Mouse (Mus musculus): ENCODE measurements around the gene H2-Ke6. TPM values are rescaled to one million over a fixed set of nuclear protein-coding genes. Genes with fewer than 3 reads are reported as not detected.

H2-Ke6 gene
- polyA plus RNA-seq, 1 experiment from 2014 or later, result 71.9 TPM

DNA sequence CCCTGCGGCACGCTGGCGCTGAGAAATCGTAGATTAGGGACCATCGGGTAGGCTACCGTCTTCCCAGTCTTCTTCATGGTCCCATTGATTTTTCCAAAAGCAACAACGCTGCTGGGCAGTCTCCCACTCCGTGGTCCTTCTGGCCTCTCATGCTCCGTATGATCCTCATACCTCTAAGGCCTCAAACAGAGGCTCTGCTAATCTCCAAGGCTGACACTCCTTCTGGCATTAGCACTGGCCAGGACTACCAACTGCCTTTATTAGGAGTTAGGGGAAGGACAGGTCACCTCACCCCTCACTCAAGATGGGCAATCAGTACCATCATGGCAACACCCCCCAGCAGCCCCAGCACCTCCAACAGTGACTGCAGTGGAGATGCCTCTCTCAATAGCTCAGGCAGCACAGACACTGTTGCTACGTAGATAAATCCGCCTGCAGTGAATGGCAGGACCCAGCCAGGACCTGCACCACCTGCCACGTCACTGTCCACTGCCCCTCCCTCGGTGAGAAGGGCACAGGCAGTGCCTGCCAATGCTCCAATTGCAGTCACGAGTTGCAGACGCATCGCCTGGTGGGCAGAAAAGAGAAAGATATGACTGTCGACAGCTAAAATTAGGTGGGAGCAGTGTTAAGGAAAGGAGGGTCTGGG, 765 bp upstream of the H2-Ke6 start:
- Histone ChIP-seq H3K36me3 (peaks cover 15% of the 10 kb centered on the region), H3K4me2 (peak overlapping the region; percentile 92), H3K27ac (replicated peaks) (peak overlapping the region; percentile 98), H3K9me3 (no peaks in the 10 kb centered on the region), H3K4me1 (replicated peaks) (peaks cover 76% of the 10 kb centered on the region), H3K27me3 (no peaks in the 10 kb centered on the region), H3K4me3 (peak overlapping the region; percentile 63), H3K9ac (no peak overlapping the region; the same call in 1 of the 2 replicates)
- WGBS, result 40% methylated on average over 17 of the region's 17 CpGs
- no peak for ATAC-seq (ENCODE audit: low FRiP score, low read depth)

DNA sequence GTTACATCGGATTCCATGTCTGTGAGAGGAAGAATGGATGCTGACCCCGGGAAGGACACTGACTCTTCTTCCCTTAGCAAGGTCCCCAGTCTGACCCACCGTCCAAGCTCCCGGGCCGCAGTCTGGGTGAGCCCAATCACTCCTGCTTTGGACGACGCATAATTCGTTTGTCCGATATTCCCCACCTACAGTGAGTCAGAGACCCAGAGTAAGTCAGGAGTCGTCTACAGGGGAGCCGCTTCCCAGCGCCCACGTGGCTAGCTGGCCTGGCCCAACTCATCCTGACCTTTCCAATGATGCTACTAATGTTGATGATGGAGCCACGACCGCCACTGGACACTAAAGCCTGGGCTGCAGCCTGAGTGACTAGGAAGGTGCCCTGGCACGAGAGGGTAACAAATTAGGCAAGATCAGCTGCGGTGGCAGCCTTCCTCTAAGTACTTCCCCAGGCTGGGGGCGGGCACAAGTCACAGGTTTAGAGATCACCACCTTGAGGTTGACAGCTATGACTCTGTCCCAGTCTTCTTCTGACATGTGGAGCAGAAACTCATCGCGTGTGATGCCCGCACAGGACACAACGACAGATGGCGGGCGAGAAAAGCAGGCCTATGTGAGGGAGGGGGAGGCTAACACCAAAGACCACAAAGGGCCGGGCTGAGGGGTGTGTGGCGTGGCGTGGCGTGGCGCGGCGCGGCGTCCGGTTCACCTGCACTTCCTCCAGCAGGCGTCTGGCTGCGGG, 774 bp downstream of the H2-Ke6 start:
- no peaks in the 10 kb centered on the region for H3K9me3 ChIP-seq
- H3K27me3 ChIP-seq, result no peaks in the 10 kb centered on the region
- H3K4me1 ChIP-seq (replicated peaks), result peaks cover 77% of the 10 kb centered on the region
- 2% methylated on average over 36 of the region's 36 CpGs for WGBS
- peak overlapping the region; percentile 98 for H3K27ac ChIP-seq (replicated peaks)
- peak overlapping the region; percentile 63 for H3K4me3 ChIP-seq
- peak overlapping the region; percentile 92 for H3K4me2 ChIP-seq
- peaks cover 15% of the 10 kb centered on the region for H3K36me3 ChIP-seq
- no peak for ATAC-seq (ENCODE audit: low FRiP score, low read depth)
- peak overlapping the region; percentile 55 for H3K9ac ChIP-seq

DNA sequence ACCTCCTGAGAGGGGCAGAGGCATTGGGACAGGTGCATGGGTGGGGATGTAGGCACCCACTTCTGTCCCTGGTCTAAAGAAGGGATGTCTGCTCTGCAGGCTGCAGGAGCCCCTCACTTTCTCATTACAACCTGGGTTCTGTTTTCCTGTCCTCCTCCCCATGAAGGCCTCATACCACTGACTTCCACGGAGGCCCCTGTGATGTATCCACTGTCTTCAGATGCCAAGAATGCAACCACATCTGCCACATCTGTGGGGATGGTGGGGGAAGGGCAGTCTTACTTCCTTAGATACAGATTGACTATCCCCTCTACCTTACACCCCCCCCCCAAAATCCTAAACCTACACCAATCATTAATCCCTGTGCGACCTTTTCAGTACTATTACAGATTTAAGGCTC, 1.6 kb downstream of the H2-Ke6 start:
- 18% methylated on average over 2 of the region's 2 CpGs for WGBS
- H3K9ac ChIP-seq, result peak overlapping the region; percentile 91; the same call in 1 of the 2 replicates
- peak overlapping the region; percentile 70 for H3K4me3 ChIP-seq

DNA sequence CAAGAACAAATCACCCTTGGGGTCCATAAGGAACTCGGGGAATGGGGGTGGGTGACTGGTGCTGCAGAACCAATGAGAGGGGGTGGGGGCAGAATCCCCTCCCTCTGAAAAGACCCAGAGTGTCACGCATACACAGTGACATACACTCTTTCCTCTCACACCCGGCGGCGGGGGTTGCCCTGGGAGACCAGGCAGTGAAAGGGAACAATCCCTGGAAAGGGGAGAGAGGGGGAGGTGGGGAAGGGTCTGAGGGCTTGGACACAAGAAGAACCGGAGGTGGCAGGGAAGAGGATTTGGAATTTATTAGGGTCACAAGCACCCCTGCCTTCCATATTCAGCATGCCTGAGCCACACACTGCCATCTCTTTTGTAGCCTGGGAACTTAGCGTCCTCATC, 2.1 kb downstream of the H2-Ke6 start:
- Histone ChIP-seq H3K4me1 (replicated peaks) (peaks cover 75% of the 10 kb centered on the region), H3K9ac (peak overlapping the region; percentile 91; the same call in 1 of the 2 replicates), H3K27me3 (no peaks in the 10 kb centered on the region)

More for the DNA sequence above, 1.6 kb downstream of the H2-Ke6 start:
- no peaks in the 10 kb centered on the region for H3K9me3 ChIP-seq
- no peaks in the 10 kb centered on the region for H3K27me3 ChIP-seq
- peak overlapping the region; percentile 92 for H3K4me2 ChIP-seq
- ATAC-seq (ENCODE audit: low FRiP score, low read depth), result no peak
- peaks cover 21% of the 10 kb centered on the region for H3K36me3 ChIP-seq
- peak overlapping the region; percentile 98 for H3K27ac ChIP-seq (replicated peaks)
- H3K4me1 ChIP-seq (replicated peaks), result peaks cover 77% of the 10 kb centered on the region

DNA sequence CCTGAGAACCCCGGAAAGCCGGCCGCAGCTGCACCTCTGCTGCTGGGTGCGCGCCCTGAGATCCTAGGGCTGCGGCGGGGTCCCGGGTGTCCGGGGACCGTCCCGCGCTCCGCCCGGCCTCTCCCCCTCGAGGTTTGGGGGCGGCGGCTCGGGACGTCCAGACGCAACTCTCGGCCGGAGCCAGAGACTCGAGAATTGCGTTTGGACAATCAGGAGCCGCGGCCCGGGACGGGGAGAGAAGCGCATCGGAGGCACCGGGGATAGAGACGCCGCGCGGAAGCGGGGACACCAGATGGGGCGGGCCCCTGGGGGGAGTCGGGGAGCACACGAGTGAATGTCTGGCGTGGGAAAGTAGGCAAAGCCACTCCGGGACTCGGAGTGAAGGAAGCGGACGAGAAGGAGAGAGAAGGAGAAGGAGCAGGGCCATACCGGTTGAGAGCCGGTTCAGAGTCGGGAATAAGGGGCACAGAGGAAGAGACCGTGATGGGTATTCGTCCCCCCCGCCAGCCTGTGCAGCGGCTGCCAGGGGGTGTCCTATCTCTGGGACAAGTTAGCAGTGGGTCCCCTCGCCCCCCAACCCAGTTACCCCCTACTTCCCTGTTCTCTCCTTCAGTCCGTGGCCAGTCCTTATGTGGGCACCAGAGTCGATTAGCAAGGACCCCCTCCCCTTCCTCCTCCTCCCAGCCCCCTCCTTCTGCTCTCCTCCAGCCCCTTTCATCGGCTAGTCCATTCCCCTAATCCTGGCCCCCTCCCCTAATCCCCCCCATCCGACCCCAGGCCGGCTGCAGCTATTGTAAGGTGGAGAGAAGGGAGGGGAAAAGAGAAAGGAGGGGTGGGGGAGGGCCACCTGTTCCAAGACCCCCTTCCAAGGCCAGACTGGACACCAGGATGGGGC, 2.8 kb downstream of the H2-Ke6 start:
- Histone ChIP-seq H3K9ac (peak overlapping the region; percentile 91), H3K27me3 (no peaks in the 10 kb centered on the region), H3K4me3 (peak overlapping the region; percentile 70), H3K4me2 (peak overlapping the region; percentile 92), H3K27ac (replicated peaks) (peak overlapping the region; percentile 98), H3K36me3 (peaks cover 28% of the 10 kb centered on the region), H3K9me3 (no peaks in the 10 kb centered on the region), H3K4me1 (replicated peaks) (peaks cover 68% of the 10 kb centered on the region)
- under 1% methylated on average over 53 of the region's 57 CpGs for WGBS
- ATAC-seq (ENCODE audit: low FRiP score, low read depth), result peak; percentile 4

More for the DNA sequence above, 2.1 kb downstream of the H2-Ke6 start:
- Histone ChIP-seq H3K36me3 (peaks cover 25% of the 10 kb centered on the region), H3K27ac (replicated peaks) (peak overlapping the region; percentile 98), H3K9me3 (no peaks in the 10 kb centered on the region), H3K4me2 (peak overlapping the region; percentile 92), H3K4me3 (peak overlapping the region; percentile 70)
- ATAC-seq (ENCODE audit: low FRiP score, low read depth), result peak; percentile 7
- 5% methylated on average over 7 of the region's 7 CpGs for WGBS

DNA sequence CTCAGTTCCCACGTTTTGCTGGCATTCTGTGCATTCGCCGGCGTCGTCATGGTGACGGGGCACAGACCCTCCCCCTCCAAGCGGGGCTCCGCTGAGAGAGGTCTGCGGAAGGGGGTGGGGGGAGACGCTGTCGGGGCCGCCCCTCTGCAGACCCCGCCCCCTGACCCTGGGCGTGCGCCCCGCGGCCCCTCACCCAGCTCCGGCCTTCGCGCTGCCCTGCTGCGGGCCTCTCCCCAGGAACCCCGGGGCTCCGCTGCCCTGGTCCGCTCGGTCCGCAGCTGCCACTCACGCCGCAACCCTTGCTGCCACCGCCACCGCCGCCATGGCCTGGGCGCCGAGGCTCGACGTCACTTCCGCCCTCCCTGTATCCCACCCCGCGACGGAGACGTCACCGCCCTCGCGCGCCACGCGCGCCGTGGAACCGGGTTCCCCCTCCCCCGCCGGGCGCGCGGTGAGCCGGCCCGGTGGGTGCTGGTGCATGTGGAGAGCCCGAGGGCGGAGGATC, 3.5 kb downstream of the H2-Ke6 start, which contains the start of gene Ring1:
TSS of gene Ring1 (minus strand) at position 364 of the 505 bp plus-strand sequence.
- H3K4me1 ChIP-seq (replicated peaks), result peaks cover 61% of the 10 kb centered on the region
- H3K27ac ChIP-seq (replicated peaks), result peak within 1 kb of the TSS; percentile 98
- no peaks in the 10 kb centered on the region for H3K9me3 ChIP-seq
- peak; percentile 83 for ATAC-seq (ENCODE audit: low FRiP score, low read depth)
- H3K4me2 ChIP-seq, result peak within 1 kb of the TSS; percentile 92
- WGBS, result under 1% methylated on average over 50 of the region's 58 CpGs
- no peaks in the 10 kb centered on the region for H3K27me3 ChIP-seq
- peaks cover 23% of the 10 kb centered on the region for H3K36me3 ChIP-seq
- H3K9ac ChIP-seq, result peak within 1 kb of the TSS; percentile 91
- H3K4me3 ChIP-seq, result peak within 1 kb of the TSS; percentile 70

DNA sequence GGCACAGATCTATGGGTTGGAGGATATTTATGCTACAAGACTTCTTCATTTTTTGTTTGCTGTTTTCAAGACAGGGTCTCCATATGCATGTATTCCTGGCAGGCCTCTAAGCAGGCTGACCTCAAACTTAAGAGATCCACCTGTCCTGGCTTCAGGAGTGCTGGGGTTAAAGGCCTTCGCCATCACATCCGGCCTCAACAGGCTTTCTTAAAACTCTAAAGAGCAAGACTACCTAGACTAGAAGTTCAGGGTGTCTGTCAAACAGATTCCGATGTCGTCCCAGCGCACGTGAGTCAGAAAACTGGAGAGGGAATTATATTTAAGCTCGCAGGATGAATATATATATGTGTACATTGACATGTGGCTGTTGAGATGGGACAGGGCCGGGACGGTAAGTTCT, 4.2 kb downstream of the H2-Ke6 start:
- H3K4me1 ChIP-seq (replicated peaks), result peaks cover 54% of the 10 kb centered on the region

DNA sequence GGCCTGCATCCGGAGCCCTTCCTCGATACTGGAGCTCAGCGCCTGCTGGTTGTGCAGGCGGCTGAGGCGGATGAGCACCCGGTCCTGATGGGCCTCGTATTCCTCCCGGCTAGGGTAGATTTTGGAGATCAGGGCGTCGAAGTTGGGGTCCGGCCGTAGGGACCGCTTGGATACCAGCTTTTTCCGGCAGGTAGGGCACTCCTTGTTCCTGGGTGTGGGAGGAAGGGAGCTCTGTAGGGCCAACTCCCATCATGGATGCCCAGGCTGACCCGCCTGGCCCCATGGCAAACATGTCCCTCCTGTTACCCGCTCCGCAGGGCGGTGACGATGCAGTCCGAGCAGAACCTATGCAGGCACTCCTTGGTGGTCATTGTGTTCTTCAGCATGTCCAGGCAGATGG, 4.9 kb downstream of the H2-Ke6 start:
- no peak overlapping the region for H3K4me3 ChIP-seq
- 97% methylated on average over 20 of the region's 20 CpGs for WGBS
- H3K9me3 ChIP-seq, result no peaks in the 10 kb centered on the region
- H3K4me1 ChIP-seq (replicated peaks), result peaks cover 47% of the 10 kb centered on the region
- peaks cover 13% of the 10 kb centered on the region for H3K36me3 ChIP-seq
- no peak overlapping the region for H3K9ac ChIP-seq
- H3K27ac ChIP-seq (replicated peaks), result no peak overlapping the region
- no peak for ATAC-seq (ENCODE audit: low FRiP score, low read depth)
- H3K27me3 ChIP-seq, result no peaks in the 10 kb centered on the region
- no peak overlapping the region for H3K4me2 ChIP-seq

More for the DNA sequence above, 4.2 kb downstream of the H2-Ke6 start:
- ATAC-seq (ENCODE audit: low FRiP score, low read depth), result no peak
- Histone ChIP-seq H3K9me3 (no peaks in the 10 kb centered on the region), H3K27ac (replicated peaks) (peak overlapping the region; percentile 98), H3K27me3 (no peaks in the 10 kb centered on the region), H3K4me3 (peak overlapping the region; percentile 70), H3K9ac (peak overlapping the region; percentile 91), H3K4me2 (peak overlapping the region; percentile 92), H3K36me3 (peaks cover 16% of the 10 kb centered on the region)
- WGBS, result 67% methylated on average over 9 of the region's 9 CpGs

DNA sequence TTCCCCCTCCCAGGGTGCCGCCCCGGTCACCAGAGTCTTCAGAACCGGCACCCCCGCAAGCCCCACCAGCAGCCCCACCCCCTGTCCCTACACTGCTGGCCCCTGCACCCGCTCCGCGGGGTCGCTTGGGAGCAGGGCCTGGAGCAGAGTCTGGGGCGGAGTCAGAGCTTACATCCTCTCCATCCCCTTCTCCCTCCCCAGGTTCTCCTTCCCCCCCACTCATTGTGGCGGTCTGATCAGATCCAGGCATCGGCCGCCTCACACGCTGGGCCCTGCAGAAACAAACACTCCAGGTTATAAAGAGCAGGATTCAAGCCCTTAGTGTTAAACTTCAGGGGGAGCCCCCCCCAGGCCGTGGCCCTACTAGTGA, 5.5 kb downstream of the H2-Ke6 start:
- no peak overlapping the region for H3K4me3 ChIP-seq
- WGBS, result 91% methylated on average over 14 of the region's 14 CpGs
- H3K9me3 ChIP-seq, result no peaks in the 10 kb centered on the region
- peaks cover 43% of the 10 kb centered on the region for H3K4me1 ChIP-seq (replicated peaks)
- ATAC-seq (ENCODE audit: low FRiP score, low read depth), result no peak
- H3K27me3 ChIP-seq, result no peaks in the 10 kb centered on the region
- peaks cover 13% of the 10 kb centered on the region for H3K36me3 ChIP-seq
- no peak overlapping the region for H3K4me2 ChIP-seq
- no peak overlapping the region for H3K9ac ChIP-seq
- H3K27ac ChIP-seq (replicated peaks), result no peak overlapping the region

DNA sequence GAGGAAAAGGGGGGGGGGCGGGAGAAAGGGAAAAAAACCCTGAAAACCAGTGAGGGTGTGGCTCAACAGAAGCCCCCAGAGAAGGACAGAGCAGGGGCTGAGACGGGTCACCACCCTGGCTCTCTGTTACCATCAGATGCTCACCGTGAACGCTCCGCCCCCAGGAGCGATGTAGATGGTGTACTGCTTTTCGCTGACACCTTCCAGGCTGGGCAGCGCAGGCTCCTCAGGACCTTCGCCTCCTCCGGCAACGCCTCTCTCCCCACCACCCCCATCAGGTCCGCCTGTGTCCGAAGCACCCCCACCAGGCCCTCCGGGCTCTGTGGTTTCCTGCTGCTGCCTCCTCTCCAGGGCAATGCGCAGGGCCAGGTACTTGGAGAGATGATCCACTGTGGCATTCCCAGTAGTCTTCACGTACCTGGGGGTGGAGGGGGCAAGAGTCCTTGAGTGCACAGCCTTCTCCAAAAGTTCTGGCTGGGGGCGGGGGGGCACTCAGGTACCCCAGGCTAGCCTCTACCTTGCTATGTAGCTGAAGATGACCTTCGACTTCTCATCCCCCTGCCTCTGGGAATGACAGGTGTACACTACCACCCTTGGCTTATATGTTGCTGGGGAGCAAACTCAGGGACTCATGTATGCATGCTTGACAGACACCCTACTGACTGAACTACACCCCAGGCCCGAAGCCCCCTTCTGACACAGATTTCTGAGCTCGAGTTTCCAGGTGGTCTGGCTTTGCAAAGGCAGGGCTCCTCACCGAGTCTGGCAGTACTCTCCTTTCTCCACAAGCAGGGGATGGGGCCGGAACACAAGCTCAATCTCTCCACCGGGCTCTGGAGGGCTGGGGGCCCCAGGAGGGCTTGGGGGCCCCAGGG, 6.1 kb downstream of the H2-Ke6 start:
- no peak overlapping the region for H3K4me2 ChIP-seq
- ATAC-seq (ENCODE audit: low FRiP score, low read depth), result no peak
- no peaks in the 10 kb centered on the region for H3K9me3 ChIP-seq
- WGBS, result 95% methylated on average over 23 of the region's 23 CpGs
- no peak overlapping the region for H3K27ac ChIP-seq (replicated peaks)
- no peaks in the 10 kb centered on the region for H3K27me3 ChIP-seq
- H3K9ac ChIP-seq, result no peak overlapping the region
- H3K4me1 ChIP-seq (replicated peaks), result peaks cover 36% of the 10 kb centered on the region
- H3K36me3 ChIP-seq, result peaks cover 13% of the 10 kb centered on the region
- no peak overlapping the region for H3K4me3 ChIP-seq

DNA sequence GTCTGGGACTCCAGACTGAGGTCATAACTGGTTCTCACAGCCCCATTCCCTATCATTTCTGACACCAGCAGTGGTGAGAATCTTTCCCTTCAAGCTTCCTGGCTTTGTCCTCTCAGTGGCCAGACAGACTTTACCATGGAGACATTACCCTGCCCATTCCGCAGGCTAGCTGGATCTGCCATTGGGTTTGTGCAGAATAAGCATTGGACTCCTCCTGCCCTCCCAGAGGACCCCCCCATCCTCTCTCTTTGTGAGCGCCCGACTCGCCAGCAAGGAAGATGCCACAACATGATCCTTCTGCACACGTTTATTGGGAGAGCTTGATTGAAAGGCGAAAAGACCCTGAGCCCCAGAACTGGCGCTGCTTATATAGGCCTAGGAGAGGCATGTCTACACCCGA, 14.4 kb downstream of the H2-Ke6 start:
- no peak overlapping the region for H3K4me2 ChIP-seq
- no peaks in the 10 kb centered on the region for H3K9me3 ChIP-seq
- no peaks in the 10 kb centered on the region for H3K27me3 ChIP-seq
- no peaks in the 10 kb centered on the region for H3K36me3 ChIP-seq
- ATAC-seq (ENCODE audit: low FRiP score, low read depth), result no peak
- H3K4me3 ChIP-seq, result no peak overlapping the region
- WGBS, result 93% methylated on average over 8 of the region's 8 CpGs
- H3K9ac ChIP-seq, result no peak overlapping the region
- no peaks in the 10 kb centered on the region for H3K4me1 ChIP-seq (replicated peaks)
- H3K27ac ChIP-seq (replicated peaks), result no peak overlapping the region

Data from hindbrain, embryonic 15.5 days (tissue).